Mouse (Mus musculus) liver, embryonic 14.5 days (tissue): Measurements from ENCODE around the gene Tbce. TPM values are rescaled to one million over a fixed set of nuclear protein-coding genes. Genes with fewer than 3 reads are reported as not detected.
"Not testable (repeated sequence)": the region's sequence is repeated elsewhere in the genome, so short reads cannot be mapped to it uniquely, and the experiment has no call there.

ENCODE experiments used
- ATAC-seq: fragments of 200-750 bp; cut with Nextera tagmentation; 2 replicates; pipeline ENCODE4 v1.8.0; 2017; ENCODE audit warnings: moderate number of reproducible peaks, mild to moderate bottlenecking, moderate library complexity; ENCODE audit not compliant: insufficient read depth
- DNase-seq, 3 experiments: peaks; one replicate each; pipeline ENCODE4 v3.0.0-alpha.2; 2012 to 2013; ENCODE audit warnings: low read depth in 3 of 3, low spot score in 3 of 3
- H3K27ac ChIP-seq: fragments of 300-500 bp; sonication (generic); 2 replicates; pipeline ENCODE4 v1.5.1; 2014; ENCODE audit warnings: moderate library complexity, mild to moderate bottlenecking, control low read depth, inconsistent platforms
- H3K27me3 ChIP-seq: fragments of 300-500 bp; sonication (generic); 2 replicates; pipeline ENCODE4 v1.6.1; 2014; ENCODE audit warnings: mild to moderate bottlenecking, low read length, moderate library complexity; ENCODE audit not compliant: control insufficient read depth, insufficient read depth
- H3K36me3 ChIP-seq: fragments of 300-500 bp; sonication (generic); replicated peaks from 2 replicates; pipeline ENCODE4 v1.6.1; 2014; ENCODE audit warnings: low read depth; ENCODE audit not compliant: control insufficient read depth, insufficient read depth
- H3K4me1 ChIP-seq, 2 experiments: fragments of 200-500 bp in 1 of 2; fragments of 300-500 bp in 1 of 2; sonication (generic) in 1 of 2; replicated peaks; 2 replicates each; pipeline ENCODE4 v1.6.1; 2012 to 2014; ENCODE audit warnings: antibody characterized with exemption in 1 of 2, inconsistent platforms in 1 of 2, low read length in 1 of 2; ENCODE audit not compliant: control insufficient read depth in 2 of 2, insufficient read depth in 2 of 2
- H3K4me2 ChIP-seq: fragments of 300-500 bp; sonication (generic); 2 replicates; pipeline ENCODE4 v1.6.1; 2014; ENCODE audit warnings: low read depth, mild to moderate bottlenecking, control low read depth, moderate library complexity
- H3K4me3 ChIP-seq, 2 experiments: fragments of 200-500 bp in 1 of 2; fragments of 300-500 bp in 1 of 2; sonication (generic) in 1 of 2; 2 replicates each; pipeline ENCODE4 v1.5.1; 2012 to 2014; ENCODE audit warnings: low read depth in 2 of 2, low read length in 2 of 2, mild to moderate bottlenecking in 2 of 2, control low read depth in 1 of 2, inconsistent platforms in 1 of 2, moderate library complexity in 1 of 2; ENCODE audit not compliant: insufficient read depth in 1 of 2
- H3K9ac ChIP-seq: fragments of 300-500 bp; sonication (generic); replicated peaks from 2 replicates; pipeline ENCODE4 v1.6.1; 2014; ENCODE audit warnings: mild to moderate bottlenecking, control low read depth, moderate library complexity
- H3K9me3 ChIP-seq: fragments of 300-500 bp; sonication (generic); 2 replicates; pipeline ENCODE4 v1.6.1; 2016; ENCODE audit warnings: low read length, mixed read lengths; ENCODE audit not compliant: control insufficient read depth
- CTCF ChIP-seq: IDR thresholded peaks from 2 replicates; pipeline ENCODE4 v1.5.1; 2016; ENCODE audit warnings: antibody characterized with exemption, low read depth, control low read depth
- EP300 ChIP-seq: IDR thresholded peaks from 2 replicates; pipeline ENCODE4 v1.6.1; 2016; ENCODE audit warnings: antibody characterized with exemption, low read depth
- WGBS: fragments of 180-500 bp; shearing (Covaris S2); extraction: QIAGEN DNeasy Blood & Tissue Kit; methylation state at CpG from one replicate; pipeline ENCODE4 v1.1.7; 2014; ENCODE audit not compliant: insufficient replicate concordance; 5-methylcytosine and 5-hydroxymethylcytosine counted together
- polyA plus RNA-seq, 2 experiments: library from polyadenylated mRNA; depleted of rRNA in 1 of 2; stranded (reverse) in 1 of 2; unstranded in 1 of 2; fragments of >200 nt; fragmentation: Nextera tagmentation in 1 of 2; extraction: Ambion mirVana in 1 of 2; gene quantifications; 2 replicates each; pipeline versions ENCODE4 v1.2.1 to v1.2.3; 2012 to 2014

Tbce gene
- polyA plus RNA-seq, 2 experiments: 27.5 to 34.6 TPM

DNA sequence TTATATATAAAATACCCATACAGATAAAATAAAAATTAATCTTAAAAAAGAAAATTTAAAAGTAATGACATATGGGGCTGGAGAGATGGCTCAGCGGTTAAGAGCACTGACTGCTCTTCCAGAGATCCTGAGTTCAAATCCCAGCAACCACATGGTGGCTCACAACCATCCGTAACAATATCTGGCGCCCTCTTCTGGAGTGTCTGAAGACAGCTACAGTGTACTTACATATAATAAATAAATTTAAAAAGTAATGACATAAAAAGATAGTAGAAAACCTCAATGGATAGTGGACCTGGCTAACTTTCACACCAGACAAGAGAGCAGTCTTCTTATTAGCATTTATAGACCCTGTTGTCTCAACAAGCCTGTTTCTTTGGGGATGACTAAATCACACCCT is 4.1 kb downstream of the Tbce start:
- H3K4me3 ChIP-seq, H3K27me3 ChIP-seq, ATAC-seq, H3K36me3 ChIP-seq, H3K9me3 ChIP-seq, DNase-seq, H3K9ac ChIP-seq, H3K4me2 ChIP-seq: not testable (repeated sequence)
- 75% methylated on average over 3 of the region's 3 CpGs for WGBS
- 0 out of 2 replicates have a peak, but pooled peaks have one; percentile 16 for TF ChIP-seq CTCF
- Histone ChIP-seq H3K4me1 (peaks cover 41% of the 10 kb centered on the region in 2 experiments), H3K27ac (peak overlapping the region; percentile 98)

DNA sequence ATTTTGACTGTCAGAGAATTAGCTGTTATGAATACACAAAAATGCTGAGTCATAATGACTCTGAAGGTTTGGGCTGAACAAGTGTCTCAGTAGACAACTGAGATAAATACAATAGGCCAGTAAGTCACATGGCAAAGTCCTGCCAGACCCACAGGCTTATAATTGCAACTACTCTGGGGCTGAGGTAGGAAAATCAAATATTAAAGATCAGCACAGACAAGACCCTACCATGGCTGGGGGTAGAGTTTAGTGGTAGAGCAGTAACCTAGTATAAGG is 5.4 kb downstream of the Tbce start:
- H3K27me3 ChIP-seq: no peaks in the 10 kb centered on the region
- H3K36me3 ChIP-seq: peaks cover under 1% of the 10 kb centered on the region
- TF ChIP-seq EP300 (peak; percentile 82), CTCF (no peak)
- peak overlapping the region in 1 of 2 experiments; percentile 10; a peak in 1 of 4 replicates for H3K4me3 ChIP-seq
- peak overlapping the region; percentile 66 for H3K9ac ChIP-seq
- ATAC-seq (peak; percentile 82), DNase-seq (peak; percentile 84 to 86 (median 85))
- peaks cover 44 to 49% of the 10 kb centered on the region in 2 experiments for H3K4me1 ChIP-seq
- no peaks in the 10 kb centered on the region for H3K9me3 ChIP-seq
- H3K27ac ChIP-seq: peak overlapping the region; percentile 98
- peak overlapping the region; percentile 62 for H3K4me2 ChIP-seq

DNA sequence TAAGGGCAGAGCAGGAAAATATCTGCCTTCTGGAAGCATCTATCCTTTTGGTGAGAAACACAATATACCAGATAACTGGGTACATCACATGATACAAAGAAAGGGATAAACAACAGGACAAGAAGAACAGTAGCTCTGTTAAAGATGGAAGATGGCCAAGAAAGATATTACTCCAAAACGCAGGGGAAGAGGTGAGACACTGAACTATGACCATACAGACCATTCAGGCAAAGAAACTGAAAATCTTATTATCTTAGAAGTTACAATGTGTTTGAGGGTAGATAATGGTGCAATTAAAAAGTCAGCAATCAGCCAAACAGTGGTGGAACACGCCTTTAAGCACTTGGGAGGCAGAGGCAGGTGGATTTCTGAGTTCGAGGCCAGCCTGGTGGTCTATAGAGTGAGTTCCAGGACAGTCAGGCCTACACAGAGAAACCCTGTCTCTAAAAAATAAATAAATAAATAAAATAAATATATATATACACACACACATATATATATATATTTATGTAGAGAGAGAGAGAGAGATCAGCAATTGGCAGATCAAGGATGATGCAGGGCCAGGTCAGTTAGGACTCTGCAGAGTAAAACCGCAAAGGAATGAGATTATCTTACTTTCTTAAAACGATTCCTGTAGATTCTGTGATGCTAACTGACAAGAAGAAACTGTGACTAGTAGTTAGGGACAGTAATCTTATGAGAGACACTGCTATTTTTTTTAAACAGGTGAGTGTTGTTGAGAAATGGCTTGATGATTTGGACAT is 5.9 kb downstream of the Tbce start:
- peaks cover 3% of the 10 kb centered on the region for H3K36me3 ChIP-seq
- peak overlapping the region; percentile 66 for H3K9ac ChIP-seq
- 11% methylated on average over 5 of the region's 5 CpGs for WGBS
- TF ChIP-seq CTCF (no peak), EP300 (peak; percentile 84)
- peak overlapping the region in 1 of 2 experiments; percentile 10; a peak in 1 of 4 replicates for H3K4me3 ChIP-seq
- peak; percentile 49 to 70 (median 62) for DNase-seq
- no peaks in the 10 kb centered on the region for H3K27me3 ChIP-seq
- H3K4me2 ChIP-seq: peak overlapping the region; percentile 62
- peak; percentile 72 for ATAC-seq
- peaks cover 44 to 51% of the 10 kb centered on the region in 2 experiments for H3K4me1 ChIP-seq
- no peaks in the 10 kb centered on the region for H3K9me3 ChIP-seq
- H3K27ac ChIP-seq: peak overlapping the region; percentile 98

DNA sequence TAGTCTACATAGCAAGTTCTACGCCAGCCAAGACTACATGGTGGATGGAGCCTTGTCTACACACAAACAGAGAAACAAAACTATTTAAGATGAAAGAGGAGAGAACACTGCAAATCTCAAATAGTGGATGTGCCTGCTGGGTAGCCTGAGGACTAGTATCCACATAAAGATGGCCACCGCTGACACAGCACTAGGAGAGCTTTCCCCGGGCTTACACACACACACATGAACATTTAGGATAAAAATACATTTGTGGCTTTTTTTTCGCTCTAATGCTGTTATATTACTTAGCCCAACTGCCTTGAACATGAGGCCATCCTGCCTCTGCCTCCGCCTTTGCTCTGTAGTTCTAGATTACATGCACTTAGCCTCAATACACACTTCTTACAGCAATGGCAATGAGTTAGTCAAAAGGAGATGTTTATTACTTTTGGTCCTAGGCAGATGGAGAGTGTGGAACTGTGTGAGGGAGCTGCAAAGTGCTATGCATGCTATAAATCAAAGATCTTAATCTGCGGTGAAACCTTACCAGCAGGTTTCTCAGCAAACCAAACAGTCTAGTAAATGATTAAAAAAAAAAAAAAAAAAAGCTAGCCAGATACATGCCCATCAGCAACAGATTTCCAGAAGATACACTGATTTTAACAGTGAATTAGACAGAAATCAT is 13.2 kb downstream of the Tbce start:
- H3K9me3 ChIP-seq: no peaks in the 10 kb centered on the region
- DNase-seq: no peak
- no peak overlapping the region for H3K27ac ChIP-seq
- peaks cover 24% of the 10 kb centered on the region for H3K36me3 ChIP-seq
- 75% methylated on average over 6 of the region's 6 CpGs for WGBS
- no peak overlapping the region for H3K9ac ChIP-seq
- H3K27me3 ChIP-seq: no peaks in the 10 kb centered on the region
- no peak for TF ChIP-seq CTCF
- no peak for TF ChIP-seq EP300
- H3K4me2 ChIP-seq: no peak overlapping the region
- ATAC-seq: no peak
- no peak overlapping the region for H3K4me3 ChIP-seq
- peaks cover 12 to 29% of the 10 kb centered on the region in 2 experiments for H3K4me1 ChIP-seq

GRCm38 (mm10) chr13:14025554-14025953 is 13.9 kb downstream of the Tbce start:
- H3K36me3 ChIP-seq: peaks cover 24% of the 10 kb centered on the region
- H3K27ac ChIP-seq: no peak overlapping the region
- 84% methylated on average over 6 of the region's 6 CpGs for WGBS
- H3K27me3 ChIP-seq: no peaks in the 10 kb centered on the region
- no peak overlapping the region for H3K9ac ChIP-seq
- no peak overlapping the region for H3K4me3 ChIP-seq
- no peak for TF ChIP-seq EP300
- no peak for TF ChIP-seq CTCF
- no peak overlapping the region for H3K4me2 ChIP-seq
- no peak for ATAC-seq
- no peak for DNase-seq
- H3K4me1 ChIP-seq: peaks cover 9 to 22% of the 10 kb centered on the region in 2 experiments
- H3K9me3 ChIP-seq: no peaks in the 10 kb centered on the region
